In the genomic region with DNA sequence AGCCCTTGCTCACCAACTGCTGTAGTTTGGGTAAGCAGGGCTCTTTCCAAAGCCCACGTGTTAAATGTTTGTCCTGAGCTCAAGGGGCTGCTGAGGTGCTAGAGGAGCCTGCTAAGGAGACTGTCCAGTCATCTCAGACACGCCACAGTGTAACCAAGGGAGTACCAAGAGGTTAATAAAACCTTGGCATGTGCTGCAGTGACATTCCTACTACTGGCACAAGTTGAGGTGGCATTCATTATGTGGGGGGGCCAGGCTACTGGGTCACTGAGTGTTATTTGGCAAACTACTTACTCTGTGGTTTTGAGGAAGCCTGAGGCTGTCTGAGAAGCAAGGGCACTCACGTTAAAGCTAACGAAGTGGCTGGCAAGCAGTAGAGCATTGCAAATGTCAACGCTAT, we compare ENCODE assay signal across 25 mouse cellular contexts. TPM values are rescaled to one million over a fixed set of nuclear protein-coding genes. Genes with fewer than 3 reads are reported as not detected.
A peak's percentile ranks its signal among the peaks of the same experiment; 100 is the strongest.
DNase-seq lines count a peak whose midpoint lies in the region; ATAC-seq and TF ChIP-seq lines count a peak whose summit lies in the region.
"Had no signal": no experiment of that assay in that cellular context is flagged by ENCODE, and none has a peak within 500 bp of the region (broad histone marks: within the 10 kb centered on the region; RNA-seq: fewer than 3 reads in every experiment).

No protein-coding gene starts in this region.

- no peaks in the 10 kb centered on the region for H3K4me1 ChIP-seq in kidney, adult 2 months (ENCODE audit: control insufficient read depth, insufficient read depth, low read length)
- H3K4me1 ChIP-seq in lung, postnatal 0 days (ENCODE audit: insufficient read depth, low read depth, low read length): no peaks in the 10 kb centered on the region
- H3K4me1 ChIP-seq: embryonic facial prominence, embryonic 12.5 days; intestine, embryonic 15.5 days; limb, embryonic 12.5 days had no signal

- H3K4me3 ChIP-seq in kidney, adult 2 months (ENCODE audit: insufficient read depth, low read depth, low read length): no peak overlapping the region
- no peak overlapping the region for H3K4me3 ChIP-seq in lung, postnatal 0 days (ENCODE audit: low read depth, low read length)
- H3K4me3 ChIP-seq: embryonic facial prominence, embryonic 12.5 days; intestine, embryonic 15.5 days; left cerebral cortex, adult 2 months; limb, embryonic 12.5 days; liver, embryonic 15.5 days had no signal

- TF ChIP-seq POLR2A in kidney, adult 2 months (IDR thresholded peaks at IDR 0.05; ENCODE audit: low read depth, low read length): no peak

- no peaks in the 10 kb centered on the region for H3K36me3 ChIP-seq in kidney, adult 2 months (ENCODE audit: control insufficient read depth, insufficient read depth, low read length)
- H3K36me3 ChIP-seq in lung, postnatal 0 days (ENCODE audit: insufficient read depth, low read length): no peaks in the 10 kb centered on the region
- H3K36me3 ChIP-seq: liver, embryonic 15.5 days had no signal

- DNase-seq in adrenal gland, adult 2 months: peak; percentile 30
- no peak for DNase-seq in adrenal gland, postnatal 4 days (ENCODE audit: low spot score in 2 of 2)
- DNase-seq in kidney, adult 2 months: peak; percentile 28
- no peak for DNase-seq in kidney, postnatal 36 days
- peak; percentile 65 for DNase-seq in lung, postnatal 0 days (ENCODE audit: low spot score)
- DNase-seq in lung, postnatal 4 days: peak; percentile 35 to 56
- DNase-seq in right cerebral cortex, postnatal 36 days (ENCODE audit: low spot score in 2 of 2): no peak
- no peak for DNase-seq in urinary bladder, adult 18-20 months (ENCODE audit: low spot score in 2 of 2)
- DNase-seq: adrenal gland, postnatal 36 days; gastrocnemius, postnatal 10 days; heart, postnatal 14 days; kidney, adult 8-10 months; midbrain, embryonic 14.5 days had no signal

- 58% methylated on average over 5 of the region's 5 CpGs for WGBS in kidney, adult 2 months
- 44% methylated on average over 5 of the region's 5 CpGs for WGBS in lung, postnatal 0 days

- H3K27ac ChIP-seq in kidney, adult 2 months (ENCODE audit: insufficient read depth, low read depth, low read length): no peak overlapping the region
- H3K27ac ChIP-seq in lung, postnatal 0 days (ENCODE audit: low read length): no peak overlapping the region
- H3K27ac ChIP-seq: embryonic facial prominence, embryonic 12.5 days; hindbrain, postnatal 0 days; intestine, embryonic 15.5 days; kidney, postnatal 0 days; left cerebral cortex, adult 2 months; limb, embryonic 12.5 days; liver, embryonic 15.5 days; macrophage had no signal

- TF ChIP-seq CTCF in kidney, adult 2 months (conservative IDR thresholded peaks at IDR 0.05; ENCODE audit: insufficient read depth, insufficient read length, low read depth, low read length): no peak
- no peak for TF ChIP-seq CTCF in lung, postnatal 0 days (IDR thresholded peaks at IDR 0.05)

- ATAC-seq in lung, postnatal 0 days: peak; percentile 88
- ATAC-seq: hindbrain, postnatal 0 days; intestine, embryonic 15.5 days had no signal

- no peak for TF ChIP-seq EP300 in lung, postnatal 0 days (IDR thresholded peaks at IDR 0.05)

- no peaks in the 10 kb centered on the region for H3K27me3 ChIP-seq in kidney, adult 2 months (replicated peaks; ENCODE audit: control insufficient read depth, insufficient read depth, low read length)
- no peaks in the 10 kb centered on the region for H3K27me3 ChIP-seq in lung, postnatal 0 days (replicated peaks; ENCODE audit: insufficient read depth, low read length)
- H3K27me3 ChIP-seq: embryonic facial prominence, embryonic 12.5 days; intestine, embryonic 15.5 days; limb, embryonic 12.5 days; liver, embryonic 15.5 days had no signal

- no peaks in the 10 kb centered on the region for H3K9me3 ChIP-seq in lung, postnatal 0 days (ENCODE audit: low read length)
- H3K9me3 ChIP-seq: embryonic facial prominence, embryonic 12.5 days; intestine, embryonic 15.5 days; limb, embryonic 12.5 days; liver, embryonic 15.5 days had no signal

- no peak overlapping the region for H3K4me2 ChIP-seq in lung, postnatal 0 days (replicated peaks; ENCODE audit: low read depth, low read length)
- H3K4me2 ChIP-seq: embryonic facial prominence, embryonic 12.5 days; intestine, embryonic 15.5 days; limb, embryonic 12.5 days; liver, embryonic 15.5 days had no signal

- H3K9ac ChIP-seq in lung, postnatal 0 days (replicated peaks; ENCODE audit: low read depth): no peak overlapping the region
- H3K9ac ChIP-seq: embryonic facial prominence, embryonic 12.5 days; intestine, embryonic 15.5 days; limb, embryonic 12.5 days; liver, embryonic 15.5 days had no signal

RNA-seq across cellular contexts. Expression of gene Chga, which starts 16.0 kb away (rescaled TPM):
- total RNA-seq in adrenal gland, adult 2 months (2021): 1,000 to 10,000 TPM; 1,470 to 2,168 TPM
- 4,298 and 5,253 TPM in 2 replicates for polyA plus RNA-seq in adrenal gland, adult 2 months (2012; rRNA removed)
- total RNA-seq in adrenal gland, postnatal 4 days (2021): 1,000 to 10,000 TPM; 1,913 to 1,920 TPM
- polyA plus RNA-seq in kidney, adult 2 months (2012; rRNA removed): 0.31 and 1.2 TPM in 2 replicates
- polyA plus RNA-seq in lung, postnatal 0 days (2015; fragmentation: Nextera tagmentation; extraction: Ambion mirVana): 0.49 and 0.54 TPM in 2 replicates
- total RNA-seq: liver, adult 2 months; megakaryocyte-erythroid progenitor cell, adult 5-6 weeks; MEL; monocyte, adult 5-6 weeks had no signal
- polyA plus RNA-seq: liver, adult 2 months; macrophage had no signal

Comparison
In these comparisons a context has a peak if more than half of its experiments do, and no peak if none do; other contexts are left out.
1. DNase-seq: peak in adrenal gland, adult 2 months (single experiment), kidney, adult 2 months (single experiment), lung, postnatal 0 days (single experiment) and lung, postnatal 4 days (2 of 2); none in adrenal gland, postnatal 4 days (0 of 2), kidney, postnatal 36 days (0 of 2), right cerebral cortex, postnatal 36 days (0 of 2) and urinary bladder, adult 18-20 months (0 of 2).
2. RNA of gene Chga, which starts 16.0 kb away (polyA plus RNA-seq): 4,298 to 5,253 TPM in adrenal gland, adult 2 months; 0.31 to 1.2 TPM in kidney, adult 2 months and 0.49 to 0.54 TPM in lung, postnatal 0 days; every median in the first group is over 1,000 times any median in the second.